ENCODE assay signal across 17 mouse cellular contexts in the genomic region with DNA sequence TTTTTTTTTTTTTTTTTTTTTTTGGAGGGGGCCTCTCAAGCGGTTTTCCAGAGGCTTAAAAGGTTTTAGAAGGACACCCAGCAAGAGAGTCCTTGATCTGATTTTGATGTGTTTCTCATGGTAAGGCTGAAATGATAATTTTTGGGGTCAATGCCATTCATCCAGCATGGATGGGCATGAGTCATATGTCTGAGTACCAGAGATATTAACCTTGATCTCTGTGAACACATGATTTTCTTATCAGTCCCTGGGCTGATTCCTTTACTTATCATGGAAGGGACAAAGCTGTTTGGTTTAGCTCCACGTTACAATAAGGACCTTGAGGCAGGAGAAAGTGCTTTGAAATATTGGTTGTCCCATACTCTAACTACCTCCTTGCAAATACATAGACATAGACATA. TPM values are rescaled to one million over a fixed set of nuclear protein-coding genes. Genes with fewer than 3 reads are reported as not detected.
"Had no signal": no experiment of that assay in that cellular context is flagged by ENCODE, and none has a peak within 500 bp of the region (broad histone marks: within the 10 kb centered on the region; RNA-seq: fewer than 3 reads in every experiment).

No protein-coding gene starts in this region.

- DNase-seq: heart, postnatal 10 days; heart, postnatal 14 days; heart, postnatal 36 days; heart, postnatal 4 days; kidney, adult 11 months; kidney, adult 18-20 months; kidney, adult 2 months; kidney, adult 8-10 months; kidney, adult 9 months; kidney, postnatal 10 days; kidney, postnatal 14 days; kidney, postnatal 25 days; kidney, postnatal 36 days; kidney, postnatal 4 days; layer of hippocampus, adult 9-11 months; layer of hippocampus, postnatal 36 days had no signal

RNA-seq across cellular contexts. Expression of a gene that starts 10.5 kb away (rescaled TPM):
- total RNA-seq: hematopoietic stem cell, adult 5-6 weeks had no signal
